Mouse (Mus musculus) liver, embryonic 14.5 days (tissue): ENCODE results near the gene Krt18.

Experiments
- CTCF ChIP-seq: IDR thresholded peaks from 2 replicates; pipeline ENCODE4 v1.5.1; 2016; ENCODE audit warnings: antibody characterized with exemption, low read depth, control low read depth
- EP300 ChIP-seq: IDR thresholded peaks from 2 replicates; pipeline ENCODE4 v1.6.1; 2016; ENCODE audit warnings: antibody characterized with exemption, low read depth

DNA sequence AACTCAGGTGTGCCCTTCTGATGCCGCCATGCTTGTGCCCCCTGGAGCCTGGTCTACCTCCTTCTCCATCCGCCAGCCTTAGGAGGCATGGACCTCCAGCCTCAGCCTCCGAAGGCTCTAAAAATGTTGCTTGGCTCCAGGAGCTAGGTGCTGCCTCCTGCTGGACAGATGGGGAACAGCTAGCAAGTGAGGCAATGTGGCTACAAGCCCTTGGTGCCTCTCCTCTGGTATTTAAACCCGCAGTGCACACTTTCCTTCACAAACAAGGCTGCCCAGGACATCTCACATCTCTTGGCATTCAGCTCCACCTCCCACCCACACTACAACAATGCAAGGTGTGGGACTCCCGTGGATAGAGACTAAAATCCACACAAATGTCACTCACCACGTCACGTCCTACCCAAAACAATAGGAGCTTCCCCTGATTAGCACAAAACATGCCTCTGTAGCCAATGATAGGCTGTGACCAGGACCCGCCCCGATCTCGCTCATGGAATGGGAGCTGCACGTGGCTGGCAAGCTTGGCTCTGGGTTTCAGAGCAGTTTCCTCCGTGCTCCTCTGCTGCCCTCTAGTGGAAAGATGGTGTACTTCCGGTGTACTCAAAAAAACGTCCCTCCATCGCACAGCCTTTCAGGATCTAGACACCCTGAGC, 43.9 kb upstream of the Krt18 start:
- peak; percentile 96 for TF ChIP-seq CTCF
- no peak for TF ChIP-seq EP300
